Mouse (Mus musculus): ENCODE data around the gene Ascc1.

Gene Ascc1

DNA sequence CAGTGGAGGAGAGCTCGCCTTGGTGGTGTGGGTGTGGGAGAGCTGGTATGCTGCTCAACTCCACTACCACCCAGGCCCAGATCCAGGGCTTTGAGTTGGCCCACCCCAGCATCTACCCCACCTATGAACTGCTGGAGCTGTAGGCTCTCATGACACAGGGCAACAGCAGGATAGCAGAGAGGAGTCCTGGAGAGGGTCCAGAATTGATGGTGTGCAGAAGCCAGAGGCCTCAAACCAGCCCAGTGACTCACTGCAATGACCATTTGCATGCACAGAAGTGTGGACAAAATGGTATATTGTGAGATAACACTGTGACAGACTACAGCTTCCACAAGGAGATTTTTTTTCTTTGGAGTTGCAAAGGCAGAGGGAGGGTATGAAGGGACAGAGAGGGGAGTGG lies 21.1 kb downstream of the Ascc1 start:
- no peak for DNase-seq (ENCODE audit: low spot score)

DNA sequence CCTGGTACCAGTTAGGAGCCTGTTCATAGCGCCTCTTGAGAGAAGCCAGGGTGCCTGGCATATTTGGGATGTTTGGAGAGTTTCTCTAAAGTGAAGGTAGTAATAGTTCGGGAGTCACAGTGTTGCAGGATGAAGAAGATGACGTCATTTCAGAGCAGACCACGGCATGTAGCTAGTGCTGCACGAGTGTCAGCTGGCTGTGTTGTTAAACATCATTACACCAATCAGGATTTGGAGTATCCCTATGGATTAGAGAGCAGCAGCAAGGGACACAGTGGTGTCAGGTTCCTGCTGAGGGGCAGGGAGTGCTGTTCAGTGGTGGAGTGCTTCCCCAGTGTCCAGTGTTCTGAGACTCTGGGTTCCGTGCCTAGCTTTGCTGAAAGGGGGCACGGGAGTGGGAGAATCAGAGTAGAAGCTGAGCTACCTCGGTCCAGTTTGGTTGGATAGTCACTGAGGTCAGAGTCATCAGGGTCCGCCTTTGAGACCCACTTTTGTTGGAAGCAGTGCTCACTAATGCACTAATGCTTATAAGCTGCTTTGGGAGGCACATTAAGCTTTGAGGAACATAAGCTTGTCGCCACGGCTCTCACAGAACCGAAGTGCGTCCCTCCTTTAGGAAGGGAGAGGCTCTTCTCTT lies 24.3 kb downstream of the Ascc1 start:
- no peak for DNase-seq (ENCODE audit: low spot score)

DNA sequence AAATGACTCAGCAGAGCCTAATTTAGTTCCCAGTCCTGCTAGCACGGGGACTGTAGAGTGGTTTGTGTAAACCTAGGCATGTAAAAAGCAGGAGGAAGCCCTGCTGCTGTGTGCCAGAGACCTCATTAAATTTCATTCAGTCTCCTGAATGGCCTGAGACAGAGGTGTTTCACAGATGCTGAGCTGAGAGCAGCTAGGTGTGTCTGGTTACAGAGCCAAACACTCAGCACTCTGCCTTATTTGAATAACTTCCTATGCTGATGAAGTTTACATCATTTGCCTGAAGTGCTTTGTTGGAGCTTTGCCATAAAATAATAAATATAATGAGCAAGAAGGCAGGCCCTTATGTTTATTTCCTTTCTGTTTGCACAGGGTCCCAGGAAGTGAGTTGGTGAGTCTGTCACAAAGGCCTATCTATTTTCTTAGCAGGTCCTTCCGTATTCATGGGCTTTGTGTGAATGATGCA lies 25.0 kb downstream of the Ascc1 start:
- no peak for DNase-seq (ENCODE audit: low spot score)

DNA sequence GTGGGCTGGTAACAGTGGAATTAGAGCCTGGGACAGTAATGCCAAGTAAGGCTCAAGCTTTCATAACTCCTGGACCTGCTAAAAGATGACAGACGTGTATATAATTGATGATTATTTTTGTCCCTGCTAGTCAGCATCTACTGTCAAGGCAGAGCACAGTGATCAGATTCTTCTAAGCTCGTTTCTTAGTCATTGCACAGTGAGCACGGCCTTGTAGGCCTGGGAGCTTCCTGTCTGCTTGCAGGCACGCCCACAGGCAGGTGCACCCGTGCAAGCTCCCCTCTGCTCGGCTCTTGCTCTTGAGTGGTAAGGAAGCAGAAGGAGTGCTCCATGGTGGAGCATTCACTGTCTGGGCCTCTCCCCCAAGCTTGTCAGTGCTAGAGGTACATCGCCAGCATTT lies 25.6 kb downstream of the Ascc1 start:
- no peak for DNase-seq (ENCODE audit: low spot score)

DNA sequence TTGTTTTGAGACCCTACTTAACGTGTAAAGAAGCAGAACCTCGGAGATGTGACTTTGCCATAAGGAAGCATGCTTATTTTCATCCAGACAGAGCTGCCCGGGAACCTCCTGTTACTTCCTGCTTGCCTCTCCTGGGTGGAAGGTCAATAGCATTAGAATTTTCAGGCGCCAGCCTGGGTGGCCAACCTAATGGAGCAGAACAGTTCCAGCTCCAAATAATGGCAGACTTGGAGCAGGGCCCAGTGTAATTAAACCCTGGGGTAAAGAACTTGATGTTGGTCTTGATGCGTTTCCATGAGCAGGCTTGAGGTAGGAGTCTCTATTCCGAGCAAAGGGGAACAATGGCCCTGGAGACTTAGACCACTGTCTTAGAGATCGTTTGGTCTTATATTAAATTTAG lies 26.4 kb downstream of the Ascc1 start:
- DNase-seq (ENCODE audit: low spot score), result no peak

DNA sequence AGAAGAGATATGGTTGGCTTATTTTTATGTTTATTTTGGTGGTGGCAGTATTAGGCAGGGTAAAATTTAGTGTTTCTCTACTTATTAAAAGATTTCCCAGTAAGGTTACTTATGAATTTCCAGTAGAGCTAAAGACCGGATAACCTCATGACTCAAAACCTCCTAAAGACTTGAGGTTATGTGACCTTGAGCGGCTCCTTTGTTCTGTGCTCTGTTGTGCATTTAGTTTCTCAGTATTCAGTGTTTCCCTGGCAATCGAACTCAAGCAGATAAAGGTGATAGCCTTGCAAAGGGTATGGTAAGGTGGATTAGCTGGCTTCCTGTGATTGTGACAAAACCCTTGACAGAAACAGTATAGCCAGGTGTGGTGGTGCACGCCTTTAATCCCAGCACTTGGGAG lies 26.8 kb downstream of the Ascc1 start:
- no peak for DNase-seq (ENCODE audit: low spot score)

DNA sequence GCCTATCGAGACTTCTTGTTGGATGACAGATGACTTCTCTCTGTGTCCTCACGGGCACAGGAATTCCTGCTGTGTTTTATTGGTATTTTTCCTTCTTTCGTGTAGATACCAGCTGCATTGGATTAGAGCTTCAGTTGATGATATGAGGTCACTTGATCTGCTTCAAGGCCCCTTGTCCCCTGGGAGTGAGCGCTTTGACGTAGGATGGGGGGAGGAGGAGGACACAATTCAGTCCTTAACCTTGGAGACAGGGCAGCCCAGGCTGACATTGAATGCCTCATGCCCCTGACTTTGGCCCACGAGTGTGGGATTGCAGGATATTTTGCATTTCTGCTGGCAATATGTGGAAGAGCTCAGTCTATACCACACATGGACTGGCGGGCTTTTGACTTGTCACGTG lies 29.0 kb downstream of the Ascc1 start:
- DNase-seq (ENCODE audit: low spot score), result no peak

DNA sequence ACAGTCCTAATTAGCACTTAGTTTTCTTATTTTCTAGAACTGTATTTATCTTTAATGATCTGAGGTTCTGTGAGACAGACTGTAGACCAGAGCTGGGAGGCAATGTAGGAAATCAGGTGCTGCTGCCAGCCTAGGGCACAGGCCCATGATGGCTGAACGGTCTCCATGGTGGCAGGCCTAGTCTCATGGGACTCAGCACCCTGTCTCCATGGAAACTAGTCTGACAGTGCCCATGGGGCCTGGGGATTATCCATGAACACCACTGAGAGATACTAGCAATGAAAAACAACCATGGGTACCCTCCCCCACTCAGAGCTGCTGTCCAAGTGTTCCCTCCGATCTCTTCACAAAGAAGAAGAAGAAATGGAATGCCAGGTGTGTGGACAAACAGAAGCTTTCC lies 29.4 kb downstream of the Ascc1 start:
- DNase-seq (ENCODE audit: low spot score), result no peak

DNA sequence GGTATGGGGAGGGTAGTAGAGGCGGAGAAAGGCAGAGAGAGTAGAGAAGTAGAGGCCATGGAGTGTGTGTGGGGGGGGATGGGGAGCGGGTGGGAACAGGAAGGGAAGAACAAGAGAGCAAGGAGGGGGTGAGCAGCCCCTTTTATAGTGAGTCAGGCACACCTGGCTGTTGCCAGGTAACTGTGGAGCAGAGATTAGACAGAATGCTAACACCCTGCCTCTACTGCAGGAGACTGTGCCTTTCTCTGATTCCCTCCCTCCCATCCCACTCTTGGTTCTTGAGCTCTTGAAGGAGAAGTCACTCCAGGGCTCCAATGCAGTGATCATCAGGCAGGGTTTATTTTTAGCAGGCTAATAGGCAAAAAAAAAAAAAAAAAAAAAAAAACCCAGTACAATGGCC lies 30.0 kb downstream of the Ascc1 start:
- DNase-seq (ENCODE audit: low spot score), result no peak

DNA sequence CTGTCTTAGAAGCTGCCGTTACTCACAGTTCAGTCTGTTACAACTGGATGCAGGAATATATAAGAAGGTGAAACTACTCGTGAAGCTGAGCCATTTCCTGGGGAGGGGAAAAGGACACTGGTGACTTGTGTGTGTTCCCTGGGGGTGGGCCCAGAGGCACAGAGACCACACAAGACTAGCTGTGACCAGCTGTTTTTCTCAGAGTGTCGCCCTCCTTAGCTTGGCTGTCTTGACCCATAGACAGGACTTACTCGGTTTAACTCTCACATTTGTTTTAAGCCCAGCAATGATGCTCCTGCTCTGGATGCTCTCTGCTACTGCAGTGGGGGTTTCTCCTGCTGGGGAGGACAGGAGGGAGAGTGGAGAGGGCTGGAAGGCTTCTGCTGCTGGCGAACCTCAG lies 30.5 kb downstream of the Ascc1 start:
- DNase-seq (ENCODE audit: low spot score), result no peak

DNA sequence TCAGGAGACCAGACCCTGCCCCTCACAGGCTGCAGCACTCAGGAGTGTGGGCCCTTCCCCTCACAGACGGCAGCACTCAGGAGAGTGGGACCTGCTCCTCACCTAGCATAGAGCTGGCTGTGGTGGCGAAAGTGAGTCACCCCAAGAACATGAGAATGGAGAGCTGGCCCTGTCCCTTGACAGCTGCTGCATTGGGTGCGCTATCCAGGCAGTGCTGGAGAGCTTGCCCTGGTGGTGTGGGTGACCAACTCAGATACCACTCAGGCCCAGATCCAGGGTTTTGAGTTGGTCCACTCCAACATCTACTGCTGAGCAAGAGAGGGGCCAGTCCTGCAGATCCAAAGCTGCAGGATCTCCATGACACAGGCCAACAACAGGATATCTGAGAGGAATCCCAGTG lies 32.0 kb downstream of the Ascc1 start:
- DNase-seq (ENCODE audit: low spot score), result no peak

DNA sequence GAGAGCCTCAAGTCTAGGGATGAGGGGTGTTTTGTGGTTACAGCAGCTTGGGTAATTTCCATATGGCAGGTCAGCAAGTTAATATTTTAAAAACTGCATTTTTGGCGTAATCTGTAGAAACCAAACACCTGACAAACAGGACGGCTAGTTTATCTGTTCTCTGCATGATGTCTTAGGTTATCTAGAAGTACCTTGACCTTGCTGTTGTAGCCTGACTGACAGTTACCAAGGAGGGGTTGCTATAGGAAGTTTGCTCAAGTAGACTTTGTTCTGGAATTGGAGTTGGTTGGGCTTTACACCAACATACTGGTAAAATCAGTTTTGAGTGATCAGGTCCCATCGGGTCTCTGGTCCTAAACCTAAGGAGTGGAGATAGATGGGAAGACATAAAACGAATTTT lies 33.1 kb downstream of the Ascc1 start:
- DNase-seq (ENCODE audit: low spot score), result no peak

DNA sequence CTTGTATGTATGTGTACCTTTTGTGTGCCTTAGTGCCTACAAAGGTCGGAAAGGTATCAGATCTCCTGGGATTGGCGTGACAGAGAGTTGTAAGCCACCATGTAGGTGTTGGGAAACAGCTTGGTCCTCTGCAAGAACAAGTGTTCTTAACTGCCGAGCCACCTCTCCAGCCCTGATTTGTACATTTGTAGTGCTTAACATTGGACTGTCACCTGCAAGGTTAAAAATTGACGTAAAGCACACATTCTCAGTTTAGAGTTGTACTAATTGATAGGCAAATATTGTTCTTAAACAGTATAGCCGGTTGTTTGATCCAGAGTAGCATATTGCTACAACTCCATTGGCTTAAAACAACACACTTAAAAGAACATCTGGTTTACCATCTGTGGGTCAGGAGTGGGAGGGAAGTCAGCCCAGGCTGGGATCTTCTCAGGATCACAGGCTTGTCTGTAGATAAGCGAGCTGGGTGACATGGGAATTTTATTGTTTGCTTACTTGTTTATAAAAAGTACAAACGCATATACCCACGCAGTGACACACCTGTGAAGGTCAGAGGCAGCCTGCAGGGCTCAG lies 39.8 kb downstream of the Ascc1 start:
- DNase-seq (ENCODE audit: low spot score), result no peak

DNA sequence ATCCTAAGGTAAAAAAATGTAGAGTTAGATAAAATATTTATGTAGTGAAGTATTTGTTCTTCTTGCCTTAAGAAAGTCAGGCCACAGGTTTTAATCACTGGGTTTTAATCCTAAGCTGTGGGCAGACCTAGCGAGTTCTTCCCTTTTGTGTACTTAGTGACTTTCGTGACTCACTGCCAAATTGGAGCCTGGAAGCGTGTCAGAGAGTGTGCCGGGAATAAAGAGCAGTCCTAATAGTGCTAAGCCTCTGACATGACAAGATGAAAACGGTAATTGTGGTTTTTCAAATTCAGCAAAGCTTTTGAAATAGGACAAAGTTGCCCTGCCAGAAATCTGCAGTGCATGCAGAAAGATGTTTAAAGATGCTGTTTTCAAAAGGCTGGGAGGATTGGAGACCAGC lies 44.1 kb downstream of the Ascc1 start:
- DNase-seq (ENCODE audit: low spot score), result no peak

DNA sequence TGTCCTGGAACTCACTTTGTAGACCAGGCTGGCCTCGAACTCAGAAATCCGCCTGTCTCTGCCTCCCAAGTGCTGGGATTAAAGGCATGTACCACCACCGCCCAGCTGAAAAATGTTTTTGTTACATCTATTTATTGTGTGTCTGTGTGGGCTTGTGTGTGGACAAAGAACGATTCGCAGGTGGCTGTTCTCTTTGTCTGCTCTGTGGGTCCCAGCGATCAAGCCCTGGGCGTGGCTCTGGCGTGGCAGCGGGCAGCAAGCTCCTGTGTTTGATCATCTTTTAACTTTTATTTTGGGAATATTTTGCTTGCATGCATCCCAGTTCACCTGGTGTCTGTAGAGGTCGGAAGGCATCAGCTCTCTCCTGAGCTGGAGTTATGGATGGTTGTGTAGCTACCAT lies 48.0 kb downstream of the Ascc1 start:
- no peak for DNase-seq (ENCODE audit: low spot score)

DNA sequence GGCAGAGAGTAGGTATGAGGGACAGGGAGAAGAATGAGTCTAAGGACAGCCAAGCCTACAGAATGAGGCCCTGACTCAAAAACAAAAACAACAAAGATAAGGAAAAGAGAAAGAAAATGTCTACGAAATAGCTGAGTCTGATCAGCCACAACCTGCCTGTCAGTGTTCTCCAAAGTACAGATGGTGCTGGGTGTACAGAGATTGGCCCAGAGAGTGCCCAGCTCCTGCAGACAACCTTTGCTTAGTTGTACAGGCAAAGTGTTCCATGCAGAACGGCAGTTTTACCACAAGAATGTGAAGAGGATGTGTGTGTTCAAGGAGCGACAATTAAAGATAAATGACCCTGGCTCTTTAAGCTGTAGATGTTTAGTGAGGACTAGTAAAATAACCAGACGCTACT lies 50.5 kb downstream of the Ascc1 start:
- no peak for DNase-seq (ENCODE audit: low spot score)

DNA sequence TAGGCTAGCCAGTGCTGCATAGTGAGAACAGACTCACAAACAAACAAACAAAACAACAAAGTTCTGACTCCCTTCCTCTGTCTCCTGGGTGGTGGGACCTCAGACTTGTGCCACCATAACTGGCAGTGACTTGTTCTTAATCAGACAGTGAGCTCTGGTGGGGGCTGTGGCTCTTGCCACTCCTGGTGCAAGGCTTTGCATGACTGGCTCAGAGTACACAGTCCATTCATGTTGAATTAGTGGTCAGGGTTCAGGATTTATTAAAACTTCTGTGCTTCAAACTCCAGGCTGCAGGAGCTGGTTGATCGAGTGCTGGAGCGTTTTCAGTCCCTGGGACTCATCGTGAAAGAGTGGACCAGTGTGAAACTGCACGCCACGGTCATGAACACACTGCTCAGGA lies 59.6 kb downstream of the Ascc1 start:
- no peak for DNase-seq (ENCODE audit: low spot score)

DNA sequence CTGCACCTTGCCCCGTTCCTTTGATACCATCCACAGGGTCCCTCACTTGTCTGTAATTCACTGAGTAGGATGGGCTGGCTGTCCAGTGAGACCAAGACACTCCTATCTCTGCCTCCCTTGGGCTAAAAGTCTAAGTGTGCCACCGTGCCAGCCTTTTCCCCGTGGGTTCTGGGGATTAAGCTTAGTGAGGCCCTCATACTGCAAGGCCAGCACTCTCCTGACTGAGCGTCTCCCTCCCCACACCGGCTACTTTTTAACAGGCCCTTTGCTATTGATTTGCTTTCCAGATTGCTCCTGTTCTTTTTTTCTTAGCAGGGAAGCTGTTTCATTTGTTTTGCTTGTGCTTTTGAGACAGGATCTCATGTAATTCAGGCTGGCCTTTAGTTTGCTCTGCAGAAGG lies 60.3 kb downstream of the Ascc1 start:
- no peak for DNase-seq (ENCODE audit: low spot score)

DNA sequence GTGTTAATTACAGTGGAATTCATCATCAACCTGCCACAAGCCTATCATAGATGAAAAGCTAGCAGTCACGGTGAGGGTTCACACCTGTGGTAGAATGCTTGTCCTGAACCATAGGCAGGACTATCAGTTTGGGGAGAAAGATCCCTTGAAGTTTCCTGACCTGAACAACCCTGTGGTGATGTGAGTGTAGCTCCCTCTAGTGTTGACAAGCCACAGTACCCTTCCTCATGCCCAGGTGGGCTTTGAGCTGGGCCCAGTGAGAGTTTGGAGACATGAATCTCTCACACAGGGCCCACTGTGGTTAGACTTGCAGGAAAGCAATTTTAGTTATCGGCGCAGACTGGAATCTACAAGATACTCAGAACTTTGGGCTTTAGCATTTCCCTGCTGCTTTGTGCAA lies 63.9 kb downstream of the Ascc1 start:
- no peak for DNase-seq (ENCODE audit: low spot score)

DNA sequence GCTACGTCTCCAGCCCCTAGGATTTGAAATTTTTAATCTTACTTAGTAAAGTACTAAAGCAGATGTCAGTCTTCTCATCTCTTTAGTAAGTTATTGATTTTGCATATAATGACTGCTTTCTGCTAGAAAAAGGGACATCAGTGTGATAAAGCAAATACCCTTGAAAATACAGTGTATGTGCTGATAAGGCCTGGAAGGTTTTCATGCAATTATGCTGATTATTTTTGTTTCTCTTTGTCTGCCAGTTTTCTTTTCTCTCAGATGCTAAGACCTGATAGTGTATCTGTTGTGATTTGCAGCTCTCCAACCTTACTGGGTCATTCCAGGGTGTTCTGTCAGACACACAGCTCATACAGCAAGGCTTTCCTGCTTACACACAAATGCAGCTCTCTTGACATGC lies 72.6 kb downstream of the Ascc1 start:
- DNase-seq (ENCODE audit: low spot score), result no peak

DNA sequence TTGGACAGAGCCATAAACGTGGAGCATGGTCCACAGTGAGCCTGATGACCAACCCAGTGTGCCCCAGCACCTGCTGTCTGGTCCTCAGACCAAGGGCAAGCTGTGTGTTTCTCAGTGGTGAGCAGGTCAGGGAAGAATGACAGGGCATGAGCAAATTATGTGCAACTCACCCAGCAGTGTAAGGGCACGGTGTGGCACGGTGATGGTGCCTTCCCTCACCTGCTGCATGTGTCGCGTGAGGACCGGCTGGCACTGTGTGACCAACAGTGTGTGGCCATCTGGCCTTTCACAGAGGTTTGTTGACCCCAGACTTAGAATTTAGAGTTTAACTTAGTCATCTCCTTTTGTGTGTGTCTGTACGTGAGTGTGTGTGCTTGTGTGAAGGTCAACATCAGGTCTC lies 74.6 kb downstream of the Ascc1 start:
- DNase-seq (ENCODE audit: low spot score), result no peak

DNA sequence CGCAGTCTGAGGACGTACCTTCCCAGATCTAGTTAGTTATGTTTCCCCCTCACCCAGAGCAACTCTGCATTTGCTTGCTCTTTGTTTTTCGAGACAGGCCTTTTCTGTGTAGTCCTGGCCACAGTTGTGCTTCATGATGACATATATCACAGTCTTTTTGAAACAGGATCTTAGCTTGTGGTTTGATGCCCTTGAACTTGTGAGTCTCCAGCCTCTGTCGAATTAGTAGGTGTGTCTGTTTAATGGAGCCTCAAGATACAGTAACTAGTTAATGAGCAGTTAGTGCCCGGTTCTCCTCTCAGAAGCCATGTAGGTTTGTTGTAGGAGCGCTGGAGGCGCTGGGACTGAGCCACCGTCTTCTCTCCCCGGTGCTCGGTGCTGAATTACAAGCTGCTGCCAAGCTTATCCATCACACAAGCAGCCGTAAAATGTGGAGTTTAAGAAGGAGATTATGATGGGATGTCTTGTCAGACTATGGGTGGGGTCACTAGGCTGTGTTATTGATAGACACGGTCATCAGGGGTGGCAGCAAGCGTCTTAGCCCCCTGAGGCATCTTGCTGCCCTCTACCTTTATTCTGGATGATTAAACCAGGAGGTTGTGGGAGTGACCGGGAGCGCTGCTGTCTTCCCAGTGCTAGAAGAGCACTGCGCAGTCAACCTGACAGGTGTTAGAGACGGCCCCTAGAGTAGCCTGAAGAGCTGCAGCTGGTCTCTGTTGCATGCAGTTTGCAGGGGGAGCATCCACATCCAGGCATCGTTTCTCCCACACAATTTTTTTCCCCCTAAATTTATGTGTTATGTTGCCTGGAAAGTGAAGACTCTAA lies 75.3 kb downstream of the Ascc1 start:
- no peak for DNase-seq (ENCODE audit: low spot score)

DNA sequence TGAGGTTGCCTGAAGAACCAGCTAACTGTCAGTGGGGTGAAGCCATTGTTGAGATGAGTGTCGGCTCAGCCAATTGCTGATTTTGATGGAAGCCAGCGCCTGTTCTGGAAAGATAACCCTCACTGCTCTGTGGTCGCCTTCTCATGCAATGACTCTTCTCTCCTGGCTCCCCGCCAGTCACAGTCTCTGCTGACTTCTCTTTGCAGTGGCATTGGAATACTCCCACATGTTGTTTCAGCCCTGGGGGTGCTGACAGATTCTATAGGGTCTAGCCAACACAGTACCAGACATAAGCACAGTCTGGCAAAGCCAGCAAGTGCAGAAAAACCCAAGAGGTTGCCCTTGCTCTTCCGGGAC lies 75.9 kb downstream of the Ascc1 start:
- DNase-seq (ENCODE audit: low spot score), result peak; percentile 74

DNA sequence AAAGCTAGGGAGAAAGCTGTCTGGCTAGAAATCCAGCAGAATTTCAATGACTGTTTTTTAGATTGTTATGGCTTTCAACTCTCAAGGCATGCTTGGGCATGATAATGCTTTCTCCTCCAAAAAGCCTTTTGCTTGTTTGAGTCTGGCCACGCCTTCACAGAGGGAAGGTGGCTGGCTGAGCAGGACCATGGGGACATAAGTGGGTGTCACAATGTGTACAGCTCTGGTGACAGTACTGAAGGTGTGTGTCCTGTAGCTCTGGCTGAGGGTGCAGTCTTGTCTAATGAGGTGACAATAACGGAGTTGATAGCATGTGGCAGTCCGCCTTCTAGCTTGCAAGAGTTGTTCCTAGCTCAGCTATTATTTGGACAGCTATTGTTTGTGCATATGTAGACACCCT lies 77.6 kb downstream of the Ascc1 start:
- DNase-seq (ENCODE audit: low spot score), result no peak
